Mouse (Mus musculus) small intestine, adult 2 months (tissue): ENCODE measurements around the gene Tlcd1. TPM values are rescaled to one million over a fixed set of nuclear protein-coding genes. Genes with fewer than 3 reads are reported as not detected.

Experiments
- H3K27ac ChIP-seq: fragments of 200-500 bp; 2 replicates; pipeline ENCODE4 v1.5.1; 2012; ENCODE audit warnings: low read depth, low read length, control low read depth, inconsistent platforms; ENCODE audit not compliant: insufficient read depth
- H3K27me3 ChIP-seq: fragments of 200-500 bp; 2 replicates; pipeline ENCODE4 v1.6.1; 2012; ENCODE audit warnings: mild to moderate bottlenecking, moderate library complexity, low read length, inconsistent platforms; ENCODE audit not compliant: control insufficient read depth, insufficient read depth
- H3K36me3 ChIP-seq: fragments of 200-500 bp; 2 replicates; pipeline ENCODE4 v1.6.1; 2012; ENCODE audit warnings: mild to moderate bottlenecking, low read length, control low read depth, inconsistent platforms; ENCODE audit not compliant: control insufficient read depth, insufficient read depth
- H3K4me1 ChIP-seq: fragments of 200-500 bp; 2 replicates; pipeline ENCODE4 v1.6.1; 2012; ENCODE audit warnings: low read length, inconsistent platforms, mixed read lengths; ENCODE audit not compliant: control insufficient read depth, insufficient read depth, insufficient read length
- H3K4me3 ChIP-seq: fragments of 200-500 bp; 2 replicates; pipeline ENCODE4 v1.5.1; 2012; ENCODE audit warnings: low read depth, mild to moderate bottlenecking, control low read depth, inconsistent platforms, low read length, moderate library complexity
- CTCF ChIP-seq: fragments of 200-500 bp; IDR thresholded peaks from 2 replicates; pipeline ENCODE4 v1.5.1; 2012; ENCODE audit warnings: low read depth, mild to moderate bottlenecking, control low read depth, inconsistent platforms, low read length, moderate library complexity, mixed read lengths; ENCODE audit not compliant: insufficient replicate concordance, insufficient read length; ENCODE audit errors: extremely low read depth
- POLR2A ChIP-seq: fragments of 200-500 bp; IDR thresholded peaks from 2 replicates; pipeline ENCODE4 v1.6.1; 2012; ENCODE audit warnings: low read depth, mild to moderate bottlenecking, control low read depth, inconsistent platforms, low read length, moderate library complexity
- whole genome bisulfite sequencing: fragments of 180-500 bp; shearing (Covaris S2); methylation state at CpG from one replicate; pipeline ENCODE4 v1.1.7; 2018; 5-methylcytosine and 5-hydroxymethylcytosine counted together
- polyA plus RNA-seq: library from polyadenylated mRNA; depleted of rRNA; stranded (reverse); fragments of >200 nt; gene quantifications from 2 replicates; pipeline ENCODE4 v1.2.3, GENCODE M21; 2012

The Tlcd1 gene
- polyA plus RNA-seq, 1 experiment = 15.3 TPM

- peaks cover 12% of the 10 kb centered on the region for H3K4me1 ChIP-seq
- H3K36me3 ChIP-seq = no peaks in the 10 kb centered on the region
- peaks cover 27% of the 10 kb centered on the region for H3K27me3 ChIP-seq
- 28% methylated on average over 6 of the region's 6 CpGs for WGBS
- TF ChIP-seq CTCF (no peak), POLR2A (no peak)
- no peak overlapping the region for H3K4me3 ChIP-seq
- no peak overlapping the region for H3K27ac ChIP-seq
Measured at GRCm38 (mm10) chr11:78190041-78190440, 13.5 kb downstream of the Tlcd1 start.

DNA sequence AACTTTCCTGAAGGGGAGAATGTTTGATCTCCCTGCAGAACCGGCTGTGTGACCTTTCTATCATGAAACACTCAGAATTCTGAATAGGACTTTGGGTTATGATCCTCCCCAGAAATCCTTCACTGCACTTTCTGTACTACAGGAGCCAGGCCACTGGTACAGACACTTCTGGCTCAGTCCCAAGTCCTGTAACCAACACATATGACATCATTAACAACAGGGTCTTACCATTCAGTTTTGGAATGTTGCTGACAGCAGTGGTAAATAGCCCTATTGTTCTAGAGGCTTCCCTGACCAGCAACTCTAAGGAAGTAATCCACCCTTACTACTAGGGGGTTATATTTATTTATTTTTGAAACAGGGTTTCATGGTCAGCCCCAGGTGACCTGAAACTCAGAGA is 16.6 kb downstream of the Tlcd1 start, which contains the start of gene Proca1:
Proca1 (plus strand) TSS at position 280 of the 400 bp plus-strand sequence.
- TF ChIP-seq POLR2A (no peak), CTCF (no peak)
- no peaks in the 10 kb centered on the region for H3K36me3 ChIP-seq
- 28% methylated on average over 1 of the region's 1 CpGs for WGBS
- no peak within 1 kb of the TSS for H3K4me3 ChIP-seq
- peaks cover 12% of the 10 kb centered on the region for H3K4me1 ChIP-seq
- H3K27ac ChIP-seq = no peak within 1 kb of the TSS
- peaks cover 25% of the 10 kb centered on the region for H3K27me3 ChIP-seq

DNA sequence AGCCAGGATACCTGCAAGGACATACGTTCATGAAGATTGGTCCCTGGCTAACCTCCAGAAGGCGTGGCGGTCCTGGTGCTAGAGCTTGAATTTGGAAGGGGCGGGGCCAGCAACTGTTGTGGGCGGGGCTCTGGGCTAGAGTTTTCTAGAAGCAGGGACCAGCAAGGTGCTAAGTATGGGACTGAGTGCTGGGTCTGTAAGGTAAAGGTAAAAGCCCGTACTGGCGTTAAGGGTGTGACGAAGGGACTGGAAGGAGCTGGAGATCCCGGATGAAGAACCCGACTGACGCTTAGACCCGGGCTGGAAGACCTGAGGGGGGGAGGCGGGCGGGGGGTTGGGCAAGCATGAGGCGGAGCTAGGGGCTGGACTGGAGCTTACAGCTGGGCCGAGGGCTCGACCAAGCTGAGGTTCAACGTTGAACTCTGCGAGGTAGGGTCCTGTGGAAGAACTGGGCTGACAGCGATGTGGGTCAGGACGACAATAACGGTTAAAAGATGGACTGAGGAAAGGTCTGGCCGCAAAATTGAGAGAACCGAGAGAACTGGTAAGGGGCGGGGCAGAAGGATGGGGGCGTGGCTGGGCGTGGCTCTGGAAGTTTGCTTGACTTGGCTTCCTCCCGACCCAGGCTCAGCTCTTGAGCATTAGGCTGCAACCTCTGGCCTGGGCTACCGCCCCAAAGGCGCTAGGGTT is 18.0 kb downstream of the Tlcd1 start:
- H3K4me3 ChIP-seq = peak overlapping the region; percentile 69
- peaks cover 2% of the 10 kb centered on the region; the same call in 1 of the 2 replicates for H3K4me1 ChIP-seq
- H3K27me3 ChIP-seq = peaks cover 11% of the 10 kb centered on the region
- 1% methylated on average over 30 of the region's 30 CpGs for WGBS
- H3K27ac ChIP-seq = no peak overlapping the region
- TF ChIP-seq CTCF (no peak), POLR2A (no peak)
- H3K36me3 ChIP-seq = no peaks in the 10 kb centered on the region

GRCm38 (mm10) chr11:78195101-78195863 is 18.8 kb downstream of the Tlcd1 start:
- Histone ChIP-seq H3K4me3 (peak overlapping the region; percentile 69), H3K36me3 (no peaks in the 10 kb centered on the region), H3K27me3 (peaks cover 3% of the 10 kb centered on the region; the same call in 1 of the 2 replicates), H3K4me1 (peaks cover 2% of the 10 kb centered on the region; the same call in 1 of the 2 replicates), H3K27ac (no peak overlapping the region)
- 64% methylated on average over 23 of the region's 23 CpGs for WGBS
- no peak for TF ChIP-seq POLR2A
- no peak for TF ChIP-seq CTCF

DNA sequence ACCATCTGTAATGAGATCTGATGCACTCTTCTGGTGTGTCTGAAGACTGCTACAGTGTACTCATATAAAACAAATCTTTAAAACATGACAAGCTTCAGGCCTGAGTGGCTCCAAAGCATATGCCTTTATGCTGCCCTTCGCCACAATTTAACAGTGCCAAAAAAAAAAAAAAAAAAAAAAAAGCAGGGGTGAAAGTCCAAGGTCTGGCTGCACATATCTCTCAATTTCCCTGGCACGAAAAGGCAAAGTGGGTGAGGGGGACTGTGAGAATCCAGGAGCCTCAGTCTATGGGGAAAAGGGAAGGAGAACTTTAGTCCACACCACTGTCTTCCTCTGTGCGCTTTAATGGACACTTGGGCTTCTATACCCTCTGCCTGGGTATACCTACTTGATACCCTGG is 25.9 kb downstream of the Tlcd1 start:
- no peak overlapping the region for H3K27ac ChIP-seq
- H3K27me3 ChIP-seq = no peaks in the 10 kb centered on the region
- H3K36me3 ChIP-seq = peaks cover 23% of the 10 kb centered on the region
- peaks cover 2% of the 10 kb centered on the region; the same call in 1 of the 2 replicates for H3K4me1 ChIP-seq
- WGBS = 29% methylated on average over 3 of the region's 3 CpGs
- no peak for TF ChIP-seq POLR2A
- no peak for TF ChIP-seq CTCF
- no peak overlapping the region for H3K4me3 ChIP-seq

DNA sequence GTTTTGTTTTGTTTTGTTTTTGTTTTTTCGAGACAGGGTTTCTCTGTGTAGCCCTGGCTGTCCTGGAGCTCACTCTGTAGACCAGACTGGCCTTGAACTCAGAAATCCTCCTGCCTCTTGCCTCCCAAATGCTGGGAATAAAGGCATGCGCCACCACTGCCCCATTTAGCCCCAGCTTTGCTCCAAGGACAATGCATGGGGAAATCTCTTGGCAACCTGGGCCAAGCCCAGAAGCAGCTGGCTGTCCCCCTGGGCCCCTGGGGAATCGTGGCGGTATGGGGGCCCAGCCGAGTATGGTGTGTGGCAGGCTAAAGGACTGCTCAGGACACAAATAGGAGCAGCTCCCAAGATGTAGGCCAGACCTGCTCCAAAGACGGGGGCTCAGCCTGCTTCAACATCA is 27.8 kb downstream of the Tlcd1 start:
- peaks cover 42% of the 10 kb centered on the region for H3K36me3 ChIP-seq
- peaks cover 2% of the 10 kb centered on the region; the same call in 1 of the 2 replicates for H3K4me1 ChIP-seq
- 74% methylated on average over 6 of the region's 6 CpGs for WGBS
- H3K4me3 ChIP-seq = no peak overlapping the region
- H3K27ac ChIP-seq = no peak overlapping the region
- no peak for TF ChIP-seq POLR2A
- no peak for TF ChIP-seq CTCF
- H3K27me3 ChIP-seq = no peaks in the 10 kb centered on the region
